Mouse (Mus musculus): ENCODE data around the gene Actl10. TPM values are rescaled to one million over a fixed set of nuclear protein-coding genes. Genes with fewer than 3 reads are reported as not detected.

Actl10 gene
- total RNA-seq, 2 experiments from 2014 or later, result not detected

GRCm38 (mm10) chr2:154549127-154549885 lies 2.3 kb upstream of the Actl10 start:
- ATAC-seq (replicated peaks; ENCODE audit: low FRiP score, low TSS enrichment, poor library complexity, severe bottlenecking), result no peak

GRCm38 (mm10) chr2:154549886-154550189 lies 1.7 kb upstream of the Actl10 start:
- ATAC-seq (replicated peaks; ENCODE audit: low FRiP score, low TSS enrichment, poor library complexity, severe bottlenecking), result no peak

GRCm38 (mm10) chr2:154550937-154551336 lies 639 bp upstream of the Actl10 start:
- no peak for ATAC-seq (replicated peaks; ENCODE audit: low FRiP score, low TSS enrichment, poor library complexity, severe bottlenecking)

GRCm38 (mm10) chr2:154551927-154552326 lies 351 bp downstream of the Actl10 start:
- peak; percentile 25 for ATAC-seq (replicated peaks; ENCODE audit: low FRiP score, low TSS enrichment, poor library complexity, severe bottlenecking)

- peak; percentile 77 for ATAC-seq (replicated peaks; ENCODE audit: low FRiP score, low TSS enrichment, poor library complexity, severe bottlenecking)
These were observed 890 bp downstream of the Actl10 start for GRCm38 (mm10) chr2:154552424-154552907.

- ATAC-seq (replicated peaks; ENCODE audit: low FRiP score, low TSS enrichment, poor library complexity, severe bottlenecking), result no peak
These were observed 3.7 kb downstream of the Actl10 start for GRCm38 (mm10) chr2:154555235-154555634.

GRCm38 (mm10) chr2:154557184-154557832 lies 5.7 kb downstream of the Actl10 start:
- ATAC-seq (replicated peaks; ENCODE audit: low FRiP score, low TSS enrichment, poor library complexity, severe bottlenecking), result no peak

DNA sequence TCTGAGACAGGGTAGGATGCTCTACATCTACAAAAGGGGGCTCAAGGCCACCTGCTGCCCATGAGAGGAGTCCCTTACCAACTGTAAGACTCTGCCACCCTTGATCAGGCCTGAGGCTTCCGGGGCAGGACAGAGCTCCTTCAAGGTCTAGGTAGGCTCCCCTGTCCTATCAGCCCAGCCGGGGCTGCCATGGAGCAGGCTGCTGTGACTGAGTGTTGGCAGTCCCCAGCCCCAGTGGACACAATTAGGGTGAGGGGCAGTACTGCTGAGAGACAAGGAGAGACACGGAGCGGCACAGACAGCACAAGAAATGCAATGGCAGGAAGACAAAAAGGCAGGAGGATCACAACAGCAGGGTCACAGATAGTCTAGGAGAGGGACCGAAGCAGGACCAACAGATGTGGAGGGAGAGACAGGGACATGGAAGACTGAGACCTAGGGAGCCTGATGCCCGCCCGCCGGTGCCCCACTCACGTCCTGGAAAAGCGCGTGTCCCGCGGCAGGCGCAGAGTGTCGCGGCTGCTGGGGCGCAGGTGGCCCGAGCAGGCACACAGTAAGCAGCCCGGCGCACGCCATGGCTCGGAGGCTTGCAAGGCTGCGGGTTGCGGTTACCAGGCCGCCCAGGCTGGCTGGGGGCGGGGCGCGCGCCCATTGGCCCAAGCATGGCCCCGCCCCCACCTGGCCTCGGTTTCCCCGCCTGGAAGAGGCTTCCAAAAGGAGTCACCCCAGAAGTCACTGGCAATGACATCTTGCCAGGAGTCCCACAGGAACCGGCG lies 6.9 kb downstream of the Actl10 start, which contains the start of gene Necab3:
Gene Necab3, minus strand, starts transcription at position 627 of the 776 bp plus-strand sequence.
- peak; percentile 79 for ATAC-seq (replicated peaks; ENCODE audit: low FRiP score, low TSS enrichment, poor library complexity, severe bottlenecking)

- ATAC-seq (replicated peaks; ENCODE audit: low FRiP score, low TSS enrichment, poor library complexity, severe bottlenecking), result no peak
These were observed 12.1 kb downstream of the Actl10 start for GRCm38 (mm10) chr2:154563612-154564170.

- ATAC-seq (replicated peaks; ENCODE audit: low FRiP score, low TSS enrichment, poor library complexity, severe bottlenecking), result no peak
These were observed 14.0 kb downstream of the Actl10 start for GRCm38 (mm10) chr2:154565562-154565961.

DNA sequence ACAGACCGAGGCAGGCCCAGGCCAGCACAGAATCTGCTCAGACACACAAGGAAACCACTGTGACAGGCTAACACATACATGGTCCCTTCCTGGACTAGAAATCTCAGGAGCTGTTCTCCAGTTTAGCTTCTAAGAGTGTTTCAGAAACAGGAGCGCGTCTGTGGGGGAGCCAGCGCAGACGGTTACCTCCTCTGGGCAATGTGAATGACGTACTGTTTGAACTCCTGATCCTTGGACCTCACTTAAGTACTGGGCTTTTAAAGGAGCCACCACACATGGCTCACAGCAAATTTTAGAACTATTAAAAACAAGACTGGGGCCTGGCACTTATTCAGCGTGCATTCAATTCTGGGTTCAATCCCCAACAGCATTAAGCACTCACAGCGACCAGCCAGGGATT lies 15.1 kb downstream of the Actl10 start:
- no peak for ATAC-seq (replicated peaks; ENCODE audit: low FRiP score, low TSS enrichment, poor library complexity, severe bottlenecking)

GRCm38 (mm10) chr2:154567766-154568165 lies 16.2 kb downstream of the Actl10 start:
- no peak for ATAC-seq (replicated peaks; ENCODE audit: low FRiP score, low TSS enrichment, poor library complexity, severe bottlenecking)

GRCm38 (mm10) chr2:154568329-154569070 lies 16.9 kb downstream of the Actl10 start:
- peak; percentile 45 for ATAC-seq (replicated peaks; ENCODE audit: low FRiP score, low TSS enrichment, poor library complexity, severe bottlenecking)

DNA sequence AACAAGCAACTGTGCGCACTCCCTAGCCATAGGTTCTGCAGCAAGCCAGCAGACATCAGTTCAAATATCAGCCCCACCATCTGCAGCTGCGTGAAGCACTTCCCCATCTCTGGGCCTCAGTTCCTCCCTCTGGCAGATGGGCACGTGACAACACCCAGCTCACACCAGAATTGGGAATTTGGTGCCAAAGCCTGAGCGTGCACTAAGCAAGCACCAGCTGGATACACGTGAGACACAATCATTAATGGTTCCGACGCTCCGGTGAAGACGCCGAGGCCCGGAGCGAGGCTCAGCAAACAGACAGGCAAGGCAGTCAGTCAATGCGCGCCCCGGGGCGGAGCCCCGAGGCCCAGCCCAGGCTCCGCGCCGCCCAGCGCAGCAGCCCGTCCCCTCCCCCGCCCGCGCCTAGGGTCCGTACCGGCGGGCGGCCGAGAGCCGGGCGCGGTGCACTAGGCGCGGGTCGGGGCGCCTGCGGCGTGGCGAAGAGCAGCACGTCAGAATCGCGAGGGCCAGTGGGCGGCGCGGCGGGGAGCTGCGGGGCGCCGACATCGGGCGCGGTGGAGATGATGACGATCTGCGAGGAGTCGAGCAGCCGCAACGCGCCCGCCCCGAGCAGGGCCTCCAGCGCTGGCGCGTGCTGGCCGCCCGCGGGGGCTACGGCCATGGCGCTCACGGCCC lies 17.6 kb downstream of the Actl10 start:
- peak; percentile 57 for ATAC-seq (replicated peaks; ENCODE audit: low FRiP score, low TSS enrichment, poor library complexity, severe bottlenecking)

DNA sequence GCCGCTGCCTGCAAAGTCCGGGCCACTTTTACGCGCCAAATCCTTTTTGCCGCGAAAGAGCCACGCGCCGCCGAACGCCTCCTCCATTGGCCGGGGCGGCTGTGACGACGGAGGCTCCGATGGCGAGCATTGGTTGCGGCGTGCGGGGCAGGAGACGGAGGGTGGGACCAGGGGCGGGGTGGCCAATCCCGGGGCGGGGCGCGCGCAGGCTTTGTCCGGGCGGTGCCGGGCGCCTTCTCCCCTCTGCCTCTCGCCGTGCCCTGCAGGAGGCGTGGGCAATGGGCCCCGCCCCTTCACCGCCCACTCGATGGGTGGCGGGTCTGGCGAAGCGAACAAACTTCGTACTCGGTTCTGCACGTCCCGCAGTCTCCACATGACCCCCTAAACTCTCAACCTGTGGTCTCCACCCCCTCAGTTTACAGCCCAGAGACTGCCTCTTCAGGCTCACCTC lies 18.3 kb downstream of the Actl10 start, which contains the start of gene E2f1:
Gene E2f1, minus strand, starts transcription at position 57 of the 451 bp plus-strand sequence.
- ATAC-seq (replicated peaks; ENCODE audit: low FRiP score, low TSS enrichment, poor library complexity, severe bottlenecking), result peak; percentile 85

GRCm38 (mm10) chr2:154570666-154571065 lies 19.1 kb downstream of the Actl10 start:
- no peak for ATAC-seq (replicated peaks; ENCODE audit: low FRiP score, low TSS enrichment, poor library complexity, severe bottlenecking)

DNA sequence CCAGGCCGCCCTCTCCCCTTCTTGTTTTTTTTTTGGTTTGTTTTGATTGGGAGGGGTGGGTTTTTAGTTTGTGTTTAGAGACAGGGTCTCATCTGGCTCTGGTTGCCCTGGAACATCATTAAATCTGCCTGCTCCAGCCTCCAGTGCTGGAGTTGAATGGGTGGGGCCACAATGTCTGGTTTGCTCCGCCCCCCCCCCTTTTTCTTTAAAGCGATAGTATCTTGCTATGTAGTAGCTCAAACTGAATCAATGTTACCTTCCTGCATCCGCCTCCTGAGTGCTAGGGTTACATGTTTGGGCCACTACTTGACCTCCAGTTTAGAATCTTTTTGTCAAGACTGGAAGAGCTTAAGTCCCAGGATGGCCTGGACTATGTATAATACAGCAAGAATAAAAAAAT lies 19.7 kb downstream of the Actl10 start:
- ATAC-seq (replicated peaks; ENCODE audit: low FRiP score, low TSS enrichment, poor library complexity, severe bottlenecking), result no peak

- ATAC-seq (replicated peaks; ENCODE audit: low FRiP score, low TSS enrichment, poor library complexity, severe bottlenecking), result no peak
These were observed 20.4 kb downstream of the Actl10 start for GRCm38 (mm10) chr2:154571976-154572375.

Data from megakaryocyte-erythroid progenitor cell, adult 5-6 weeks (primary cell).